Mouse (Mus musculus) myocyte (in vitro differentiated cells): Measurements from ENCODE around the gene Mrps23. TPM values are rescaled to one million over a fixed set of nuclear protein-coding genes. Genes with fewer than 3 reads are reported as not detected.

Experiments used
- H3K27me3 ChIP-seq: one replicate; pipeline ENCODE4 v1.6.1; 2011; ENCODE audit not compliant: control insufficient read depth, insufficient read depth, insufficient read length
- H3K36me3 ChIP-seq: one replicate; pipeline ENCODE4 v1.6.1; 2011; ENCODE audit not compliant: control insufficient read depth, insufficient read depth
- H3K4me2 ChIP-seq: one replicate; pipeline ENCODE4 v1.6.1; 2011; ENCODE audit warnings: low read depth, control low read depth
- H3K4me3 ChIP-seq: one replicate; pipeline ENCODE4 v1.5.1; 2011; ENCODE audit warnings: mild to moderate bottlenecking, control low read depth, moderate library complexity
- H3K79me2 ChIP-seq: one replicate; pipeline ENCODE4 v1.6.1; 2011; ENCODE audit not compliant: control insufficient read depth, insufficient read depth
- H3ac ChIP-seq: one replicate; pipeline ENCODE4 v1.6.1; 2011; ENCODE audit not compliant: control insufficient read depth, insufficient read length
- CEBPB ChIP-seq: IDR thresholded peaks from 2 replicates; pipeline ENCODE4 v1.6.1; 2011; ENCODE audit warnings: mild to moderate bottlenecking, moderate library complexity; ENCODE audit not compliant: poor library complexity, insufficient read depth, severe bottlenecking
- E2F4 ChIP-seq: IDR thresholded peaks from one replicate; pipeline ENCODE4 v1.6.1; 2011; ENCODE audit warnings: mild to moderate bottlenecking, control low read depth, moderate library complexity; ENCODE audit not compliant: insufficient read depth
- MAX ChIP-seq: IDR thresholded peaks from one replicate; pipeline ENCODE4 v1.6.1; 2011; ENCODE audit warnings: low read depth, mild to moderate bottlenecking, control low read depth
- MYOD1 ChIP-seq, 3 experiments: IDR thresholded peaks; one replicate each; pipeline ENCODE4 v1.6.1; 2011; ENCODE audit warnings: control low read depth in 2 of 3, low read depth in 2 of 3, mild to moderate bottlenecking in 2 of 3, moderate library complexity in 1 of 3; ENCODE audit not compliant: insufficient read length in 2 of 3, control insufficient read depth in 1 of 3
- MYOG ChIP-seq, 3 experiments: IDR thresholded peaks; one replicate each; pipeline ENCODE4 v1.6.1; 2011; ENCODE audit warnings: control low read depth in 2 of 3, low read depth in 2 of 3, mild to moderate bottlenecking in 2 of 3; ENCODE audit not compliant: insufficient read length in 2 of 3, control insufficient read depth in 1 of 3, insufficient read depth in 1 of 3
- POLR2A ChIP-seq: IDR thresholded peaks from one replicate; pipeline ENCODE4 v1.6.1; 2011; ENCODE audit warnings: low read depth, mild to moderate bottlenecking, control low read depth, moderate library complexity; ENCODE audit not compliant: insufficient read length
- POLR2AphosphoS2 ChIP-seq: IDR thresholded peaks from one replicate; pipeline ENCODE4 v1.6.1; 2011; ENCODE audit warnings: low read depth, control low read depth; ENCODE audit not compliant: insufficient read length
- REST ChIP-seq: IDR thresholded peaks from one replicate; pipeline ENCODE4 v1.6.1; 2011; ENCODE audit warnings: mild to moderate bottlenecking, control low read depth, moderate library complexity; ENCODE audit not compliant: insufficient read depth, insufficient read length
- SRF ChIP-seq: IDR thresholded peaks from one replicate; pipeline ENCODE4 v1.6.1; 2011; ENCODE audit warnings: low read depth; ENCODE audit not compliant: control insufficient read depth, insufficient read length
- TCF12 ChIP-seq: IDR thresholded peaks from one replicate; pipeline ENCODE4 v1.6.1; 2011; ENCODE audit warnings: mild to moderate bottlenecking, control low read depth; ENCODE audit not compliant: poor library complexity, insufficient read depth, severe bottlenecking
- TCF3 ChIP-seq: IDR thresholded peaks from one replicate; pipeline ENCODE4 v1.6.1; 2011; ENCODE audit warnings: low read depth, control low read depth; ENCODE audit not compliant: insufficient read length
- USF1 ChIP-seq: IDR thresholded peaks from one replicate; pipeline ENCODE4 v1.6.1; 2011; ENCODE audit warnings: low read depth, mild to moderate bottlenecking, control low read depth, moderate library complexity
- polyA plus RNA-seq: library from polyadenylated mRNA; unstranded; fragments of >200 nt; fragmentation: generic; extraction: Trizol; gene quantifications from one replicate; pipeline ENCODE4 v1.2.1, GENCODE M21; 2012; ENCODE audit warnings: missing spikeins

Mrps23 gene
- polyA plus RNA-seq = 319 TPM

GRCm38 (mm10) chr11:88203712-88204532 is at the start of gene Mrps23:
Gene Mrps23 (plus strand): TSS chr11:88204388.
- peak; percentile 79 for TF ChIP-seq SRF
- peak in 2 of 3 experiments; percentile 22 to 29 for TF ChIP-seq MYOD1 (IDR thresholded peaks at IDR 0.05; ENCODE audit: control insufficient read depth in 1 of 3, insufficient read length in 2 of 3, low read depth in 2 of 3)
- peak in 2 of 3 experiments; percentile 15 to 40 for TF ChIP-seq MYOG (IDR thresholded peaks at IDR 0.05; ENCODE audit: control insufficient read depth in 1 of 3, insufficient read depth in 1 of 3, insufficient read length in 2 of 3, low read depth in 2 of 3)
- TF ChIP-seq E2F4 = no peak
- peak; percentile 92 for TF ChIP-seq POLR2AphosphoS2
- TF ChIP-seq POLR2A = peak; percentile 96
- Histone ChIP-seq H3K4me3 (peak within 1 kb of the TSS; percentile 96), H3ac (peak within 1 kb of the TSS; percentile 34), H3K27me3 (no peaks in the 10 kb centered on the region), H3K36me3 (no peaks in the 10 kb centered on the region), H3K79me2 (peaks cover 13% of the 10 kb centered on the region), H3K4me2 (peak within 1 kb of the TSS; percentile 83)

GRCm38 (mm10) chr11:88154500-88154899 is 49.7 kb upstream of the Mrps23 start:
- H3K27me3 ChIP-seq = no peaks in the 10 kb centered on the region
- TF ChIP-seq MYOD1 (IDR thresholded peaks at IDR 0.05; ENCODE audit: control insufficient read depth in 1 of 3, insufficient read length in 2 of 3, low read depth in 2 of 3) (no peak), MYOG (IDR thresholded peaks at IDR 0.05; ENCODE audit: control insufficient read depth in 1 of 3, insufficient read depth in 1 of 3, insufficient read length in 2 of 3, low read depth in 2 of 3) (peak in 1 of 3 experiments; percentile 5)
- no peak overlapping the region for H3K4me2 ChIP-seq
- H3K79me2 ChIP-seq = no peaks in the 10 kb centered on the region
- no peaks in the 10 kb centered on the region for H3K36me3 ChIP-seq
- no peak overlapping the region for H3K4me3 ChIP-seq
- no peak overlapping the region for H3ac ChIP-seq

GRCm38 (mm10) chr11:88155451-88155850 is 48.7 kb upstream of the Mrps23 start:
- H3K4me3 ChIP-seq = no peak overlapping the region

GRCm38 (mm10) chr11:88155998-88156397 is 48.2 kb upstream of the Mrps23 start:
- Histone ChIP-seq H3K36me3 (no peaks in the 10 kb centered on the region), H3ac (no peak overlapping the region), H3K4me2 (peak overlapping the region; percentile 14), H3K79me2 (peaks cover 7% of the 10 kb centered on the region), H3K4me3 (no peak overlapping the region), H3K27me3 (no peaks in the 10 kb centered on the region)
- no peak for TF ChIP-seq E2F4
- TF ChIP-seq MYOG (IDR thresholded peaks at IDR 0.05; ENCODE audit: control insufficient read depth in 1 of 3, insufficient read depth in 1 of 3, insufficient read length in 2 of 3, low read depth in 2 of 3) = no peak
- TF ChIP-seq REST = no peak
- TF ChIP-seq TCF3 = no peak
- TF ChIP-seq CEBPB = no peak
- TF ChIP-seq POLR2A = no peak
- no peak for TF ChIP-seq MYOD1 (IDR thresholded peaks at IDR 0.05; ENCODE audit: control insufficient read depth in 1 of 3, insufficient read length in 2 of 3, low read depth in 2 of 3)
- no peak for TF ChIP-seq SRF
- no peak for TF ChIP-seq USF1
- TF ChIP-seq TCF12 = no peak
- no peak for TF ChIP-seq POLR2AphosphoS2
- no peak for TF ChIP-seq MAX

More at GRCm38 (mm10) chr11:88155451-88155850, 48.7 kb upstream of the Mrps23 start:
- Histone ChIP-seq H3ac (no peak overlapping the region), H3K36me3 (no peaks in the 10 kb centered on the region), H3K27me3 (no peaks in the 10 kb centered on the region), H3K4me2 (peak overlapping the region; percentile 33), H3K79me2 (peaks cover 7% of the 10 kb centered on the region)
- TF ChIP-seq E2F4 (no peak), MYOG (IDR thresholded peaks at IDR 0.05; ENCODE audit: control insufficient read depth in 1 of 3, insufficient read depth in 1 of 3, insufficient read length in 2 of 3, low read depth in 2 of 3) (peak in 1 of 3 experiments; percentile 35), MYOD1 (IDR thresholded peaks at IDR 0.05; ENCODE audit: control insufficient read depth in 1 of 3, insufficient read length in 2 of 3, low read depth in 2 of 3) (peak in 1 of 3 experiments; percentile 26)

DNA sequence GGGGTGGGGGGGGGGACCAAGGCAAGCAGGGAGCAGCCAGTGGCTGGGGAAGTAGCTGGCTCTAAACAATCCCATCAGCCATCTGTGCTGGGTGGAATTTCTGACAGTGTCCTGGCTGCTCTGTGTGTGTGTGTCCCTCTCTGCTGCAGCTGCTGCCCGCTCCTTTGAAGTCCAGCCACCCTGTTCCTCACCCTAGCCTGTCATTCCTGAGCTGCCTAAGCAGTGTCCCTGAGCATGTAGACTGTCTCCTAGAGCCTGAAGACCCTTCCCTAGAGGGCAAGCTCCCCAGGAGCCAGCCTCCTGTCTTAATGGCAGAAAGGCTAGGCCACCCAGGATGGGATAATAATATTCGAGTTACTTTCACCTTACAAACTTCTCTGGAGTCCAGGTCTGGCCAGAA is 47.8 kb upstream of the Mrps23 start:
- Histone ChIP-seq H3K4me2 (peak overlapping the region; percentile 14), H3K79me2 (peaks cover 7% of the 10 kb centered on the region), H3ac (no peak overlapping the region), H3K27me3 (no peaks in the 10 kb centered on the region), H3K36me3 (no peaks in the 10 kb centered on the region), H3K4me3 (no peak overlapping the region)
- TF ChIP-seq TCF3 (peak; percentile 72), E2F4 (no peak), MYOG (IDR thresholded peaks at IDR 0.05; ENCODE audit: control insufficient read depth in 1 of 3, insufficient read depth in 1 of 3, insufficient read length in 2 of 3, low read depth in 2 of 3) (peak; percentile 85 to 96 (median 93)), SRF (peak; percentile 31), POLR2A (no peak), USF1 (no peak), POLR2AphosphoS2 (no peak), MYOD1 (IDR thresholded peaks at IDR 0.05; ENCODE audit: control insufficient read depth in 1 of 3, insufficient read length in 2 of 3, low read depth in 2 of 3) (peak; percentile 82 to 95 (median 87)), TCF12 (peak; percentile 64)
